Mouse (Mus musculus): ENCODE measurements around the gene Sort1. TPM values are rescaled to one million over a fixed set of nuclear protein-coding genes. Genes with fewer than 3 reads are reported as not detected.

Sort1 gene
- polyA plus RNA-seq, 1 experiment from 2014 or later = 13.5 TPM

- Histone ChIP-seq H3K9ac (no peak overlapping the region), H3K27ac (no peak overlapping the region), H3K4me2 (no peak overlapping the region), H3K27me3 (no peaks in the 10 kb centered on the region), H3K4me1 (peaks cover 53% of the 10 kb centered on the region), H3K36me3 (ENCODE audit: poor library complexity, severe bottlenecking) (no peaks in the 10 kb centered on the region), H3K4me3 (no peak overlapping the region), H3K9me3 (replicated peaks) (no peaks in the 10 kb centered on the region)
- WGBS = 57% methylated on average over 7 of the region's 7 CpGs
- ATAC-seq = no peak
Measured at GRCm38 (mm10) chr3:108297603-108298553, 14.0 kb downstream of the Sort1 start.

- Histone ChIP-seq H3K9ac (no peak overlapping the region), H3K4me2 (no peak overlapping the region), H3K27me3 (no peaks in the 10 kb centered on the region), H3K4me3 (no peak overlapping the region), H3K4me1 (peaks cover 36% of the 10 kb centered on the region), H3K9me3 (replicated peaks) (no peaks in the 10 kb centered on the region), H3K36me3 (ENCODE audit: poor library complexity, severe bottlenecking) (no peaks in the 10 kb centered on the region), H3K27ac (no peak overlapping the region)
- whole genome bisulfite sequencing = 84% methylated on average over 6 of the region's 6 CpGs
- ATAC-seq = no peak
Measured at GRCm38 (mm10) chr3:108300455-108301030, 16.7 kb downstream of the Sort1 start.

GRCm38 (mm10) chr3:108303683-108304082, 19.8 kb downstream of the Sort1 start:
- Histone ChIP-seq H3K36me3 (ENCODE audit: poor library complexity, severe bottlenecking) (0 out of 2 replicates have a peak, but pooled peaks cover 1% of the 10 kb centered on the region), H3K27me3 (no peaks in the 10 kb centered on the region), H3K4me1 (peaks cover 25% of the 10 kb centered on the region), H3K4me2 (no peak overlapping the region), H3K27ac (no peak overlapping the region), H3K9ac (no peak overlapping the region), H3K4me3 (no peak overlapping the region), H3K9me3 (replicated peaks) (no peaks in the 10 kb centered on the region)
- 91% methylated on average over 8 of the region's 8 CpGs for WGBS
- no peak for ATAC-seq

GRCm38 (mm10) chr3:108304747-108305146, 20.9 kb downstream of the Sort1 start:
- H3K9ac ChIP-seq = no peak overlapping the region
- peak; percentile 17; the same call in 1 of the 2 replicates for ATAC-seq

GRCm38 (mm10) chr3:108306387-108306786, 22.5 kb downstream of the Sort1 start:
- H3K4me3 ChIP-seq = no peak overlapping the region
- H3K27me3 ChIP-seq = no peaks in the 10 kb centered on the region
- ATAC-seq = no peak
- 86% methylated on average over 3 of the region's 3 CpGs for WGBS
- H3K9me3 ChIP-seq (replicated peaks) = no peaks in the 10 kb centered on the region
- no peak overlapping the region for H3K9ac ChIP-seq
- no peak overlapping the region for H3K4me2 ChIP-seq
- no peak overlapping the region for H3K27ac ChIP-seq
- peaks cover 20% of the 10 kb centered on the region for H3K4me1 ChIP-seq
- H3K36me3 ChIP-seq (ENCODE audit: poor library complexity, severe bottlenecking) = peaks cover 17% of the 10 kb centered on the region

More at GRCm38 (mm10) chr3:108304747-108305146, 20.9 kb downstream of the Sort1 start:
- Histone ChIP-seq H3K4me1 (peaks cover 24% of the 10 kb centered on the region), H3K36me3 (ENCODE audit: poor library complexity, severe bottlenecking) (0 out of 2 replicates have a peak, but pooled peaks cover 4% of the 10 kb centered on the region), H3K27me3 (no peaks in the 10 kb centered on the region), H3K4me2 (no peak overlapping the region), H3K4me3 (no peak overlapping the region), H3K27ac (no peak overlapping the region), H3K9me3 (replicated peaks) (no peaks in the 10 kb centered on the region)
- WGBS = 91% methylated on average over 4 of the region's 4 CpGs

GRCm38 (mm10) chr3:108307485-108307884, 23.6 kb downstream of the Sort1 start:
- no peak for ATAC-seq
- no peaks in the 10 kb centered on the region for H3K9me3 ChIP-seq (replicated peaks)
- H3K27ac ChIP-seq = 0 out of 2 replicates have a peak overlapping the region, but pooled peaks have one; percentile 44
- peaks cover 25% of the 10 kb centered on the region for H3K36me3 ChIP-seq (ENCODE audit: poor library complexity, severe bottlenecking)
- 63% methylated on average over 6 of the region's 6 CpGs for WGBS
- H3K4me3 ChIP-seq = no peak overlapping the region
- H3K4me1 ChIP-seq = peaks cover 20% of the 10 kb centered on the region
- H3K9ac ChIP-seq = no peak overlapping the region
- H3K27me3 ChIP-seq = no peaks in the 10 kb centered on the region
- no peak overlapping the region for H3K4me2 ChIP-seq

- no peak for ATAC-seq
- H3K4me2 ChIP-seq = no peak overlapping the region
- peaks cover 19% of the 10 kb centered on the region for H3K4me1 ChIP-seq
- H3K9me3 ChIP-seq (replicated peaks) = no peaks in the 10 kb centered on the region
- no peaks in the 10 kb centered on the region for H3K27me3 ChIP-seq
- H3K27ac ChIP-seq = no peak overlapping the region
- no peak overlapping the region for H3K9ac ChIP-seq
- no peak overlapping the region for H3K4me3 ChIP-seq
- peaks cover 32% of the 10 kb centered on the region for H3K36me3 ChIP-seq (ENCODE audit: poor library complexity, severe bottlenecking)
Measured at GRCm38 (mm10) chr3:108310921-108311341, 27.0 kb downstream of the Sort1 start.

- Histone ChIP-seq H3K27me3 (no peaks in the 10 kb centered on the region), H3K36me3 (ENCODE audit: poor library complexity, severe bottlenecking) (peaks cover 33% of the 10 kb centered on the region), H3K9ac (no peak overlapping the region), H3K4me3 (no peak overlapping the region), H3K4me2 (no peak overlapping the region), H3K9me3 (replicated peaks) (no peaks in the 10 kb centered on the region), H3K4me1 (peaks cover 12% of the 10 kb centered on the region), H3K27ac (no peak overlapping the region)
- WGBS = 91% methylated on average over 4 of the region's 4 CpGs
- ATAC-seq = no peak
Measured at GRCm38 (mm10) chr3:108311688-108312087, 27.8 kb downstream of the Sort1 start.

- H3K27me3 ChIP-seq = no peaks in the 10 kb centered on the region
- H3K27ac ChIP-seq = no peak overlapping the region
- H3K4me1 ChIP-seq = peaks cover 7% of the 10 kb centered on the region
- H3K9me3 ChIP-seq (replicated peaks) = no peaks in the 10 kb centered on the region
- no peak overlapping the region for H3K4me2 ChIP-seq
- H3K36me3 ChIP-seq (ENCODE audit: poor library complexity, severe bottlenecking) = peaks cover 36% of the 10 kb centered on the region
- no peak overlapping the region for H3K4me3 ChIP-seq
- no peak for ATAC-seq
- no peak overlapping the region for H3K9ac ChIP-seq
Measured at GRCm38 (mm10) chr3:108312414-108312813, 28.5 kb downstream of the Sort1 start.

GRCm38 (mm10) chr3:108313138-108313537, 29.3 kb downstream of the Sort1 start:
- H3K4me3 ChIP-seq = no peak overlapping the region
- H3K4me2 ChIP-seq = no peak overlapping the region
- 87% methylated on average over 4 of the region's 4 CpGs for WGBS
- H3K36me3 ChIP-seq (ENCODE audit: poor library complexity, severe bottlenecking) = peaks cover 36% of the 10 kb centered on the region
- H3K9me3 ChIP-seq (replicated peaks) = no peaks in the 10 kb centered on the region
- no peak overlapping the region for H3K27ac ChIP-seq
- H3K4me1 ChIP-seq = no peaks in the 10 kb centered on the region
- no peaks in the 10 kb centered on the region for H3K27me3 ChIP-seq
- H3K9ac ChIP-seq = no peak overlapping the region
- no peak for ATAC-seq

- Histone ChIP-seq H3K27me3 (no peaks in the 10 kb centered on the region), H3K9ac (no peak overlapping the region), H3K36me3 (ENCODE audit: poor library complexity, severe bottlenecking) (peaks cover 32% of the 10 kb centered on the region), H3K4me3 (no peak overlapping the region), H3K4me1 (0 out of 2 replicates have a peak, but pooled peaks cover 8% of the 10 kb centered on the region), H3K9me3 (replicated peaks) (no peaks in the 10 kb centered on the region), H3K27ac (0 out of 2 replicates have a peak overlapping the region, but pooled peaks have one; percentile 11), H3K4me2 (no peak overlapping the region)
- ATAC-seq = no peak
- 66% methylated on average over 8 of the region's 8 CpGs for WGBS
Measured at GRCm38 (mm10) chr3:108314038-108314675, 30.3 kb downstream of the Sort1 start.

- Histone ChIP-seq H3K4me1 (peaks cover 13% of the 10 kb centered on the region), H3K27me3 (no peaks in the 10 kb centered on the region), H3K4me3 (no peak overlapping the region), H3K9ac (no peak overlapping the region), H3K36me3 (ENCODE audit: poor library complexity, severe bottlenecking) (peaks cover 7% of the 10 kb centered on the region), H3K4me2 (no peak overlapping the region), H3K27ac (no peak overlapping the region), H3K9me3 (replicated peaks) (no peaks in the 10 kb centered on the region)
- WGBS = 64% methylated on average over 2 of the region's 2 CpGs
- ATAC-seq = no peak
Measured at GRCm38 (mm10) chr3:108318517-108318916, 34.6 kb downstream of the Sort1 start.

All from forebrain, embryonic 13.5 days (tissue).